Mouse (Mus musculus) G1E (cell line): ENCODE results near the gene Cers2.

Source experiments
- CTCF ChIP-seq: IDR thresholded peaks from 2 replicates; pipeline ENCODE4 v1.5.1; 2012; ENCODE audit warnings: low read depth, low read length, inconsistent platforms, mixed read lengths
- GATA1 ChIP-seq: IDR thresholded peaks from 2 replicates; pipeline ENCODE4 v1.6.1; 2012; ENCODE audit warnings: borderline replicate concordance, low read length, inconsistent platforms, mixed read lengths
- GATA2 ChIP-seq: IDR thresholded peaks from 2 replicates; pipeline ENCODE4 v1.6.1; 2012; ENCODE audit warnings: low read depth, low read length, inconsistent platforms, borderline replicate concordance
- TAL1 ChIP-seq: conservative IDR thresholded peaks from 2 replicates; pipeline ENCODE4 v1.6.1; 2012; ENCODE audit warnings: low read depth, low read length, inconsistent platforms, mixed read lengths

DNA sequence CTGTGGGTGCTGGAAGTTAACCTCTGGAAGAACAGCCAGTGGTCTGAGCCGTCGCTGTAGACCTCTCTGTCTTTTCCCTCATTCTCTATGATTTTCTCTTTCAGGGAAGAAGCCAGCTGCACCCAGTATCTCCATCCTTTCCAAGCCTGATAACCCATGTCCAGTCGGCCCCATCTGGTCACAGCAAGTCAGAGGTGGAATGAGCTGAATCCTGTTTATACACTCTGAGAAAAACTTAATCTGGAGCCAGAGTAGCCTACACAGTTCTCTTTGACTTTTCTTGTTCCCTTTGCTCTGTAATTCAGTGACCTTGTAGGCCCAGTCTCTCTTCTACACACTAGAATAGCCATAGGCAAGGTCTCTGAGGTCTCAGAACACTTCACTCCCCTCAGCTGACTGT lies 27.1 kb upstream of the Cers2 start:
- no peak for TF ChIP-seq CTCF
- TF ChIP-seq TAL1, result no peak
- TF ChIP-seq GATA1, result no peak
- TF ChIP-seq GATA2, result no peak
